Mouse (Mus musculus): ENCODE results near the gene Dok7. TPM values are rescaled to one million over a fixed set of nuclear protein-coding genes. Genes with fewer than 3 reads are reported as not detected.
A peak's percentile ranks its signal among the peaks of the same experiment; 100 is the strongest.

Gene Dok7
- polyA plus RNA-seq, 1 experiment from 2014 or later: 0.35 TPM

DNA sequence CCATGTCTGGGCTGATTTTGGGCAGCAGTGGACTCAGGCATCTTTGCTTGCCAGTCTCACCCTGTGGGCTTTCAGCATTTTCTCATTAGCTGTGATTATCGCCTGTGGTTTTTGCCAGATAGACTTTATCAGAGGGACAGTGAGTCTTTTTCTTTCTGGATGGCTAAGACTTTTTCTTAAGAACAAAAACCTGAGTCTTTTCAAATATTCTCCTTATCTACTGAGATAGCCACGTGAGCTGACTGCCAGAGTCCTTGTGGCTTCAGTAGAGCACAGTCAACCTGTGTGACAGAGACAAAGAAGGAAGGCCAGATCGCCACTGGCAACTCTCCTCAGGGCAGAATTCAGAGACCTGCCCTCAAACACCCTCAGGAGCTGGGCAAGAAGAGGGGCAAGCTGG is 61.1 kb downstream of the Dok7 start:
- H3K9ac ChIP-seq (ENCODE audit: low read depth, low read length): no peak overlapping the region
- WGBS: 78% methylated on average over 3 of the region's 3 CpGs
- H3K27me3 ChIP-seq (ENCODE audit: control insufficient read depth, insufficient read depth, low read length): no peaks in the 10 kb centered on the region
- no peaks in the 10 kb centered on the region for H3K4me1 ChIP-seq (ENCODE audit: control insufficient read depth, insufficient read depth, low read length)
- no peak overlapping the region for H3K4me2 ChIP-seq (replicated peaks; ENCODE audit: low read depth, low read length)
- H3K9me3 ChIP-seq (ENCODE audit: control insufficient read depth, low read length): no peaks in the 10 kb centered on the region
- H3K4me3 ChIP-seq (ENCODE audit: low read length): no peak overlapping the region
- no peaks in the 10 kb centered on the region for H3K36me3 ChIP-seq (ENCODE audit: control insufficient read depth, insufficient read depth, low read length)
- no peak overlapping the region for H3K27ac ChIP-seq (ENCODE audit: low read depth, low read length)
- no peak for ATAC-seq (ENCODE audit: low FRiP score, low TSS enrichment)

DNA sequence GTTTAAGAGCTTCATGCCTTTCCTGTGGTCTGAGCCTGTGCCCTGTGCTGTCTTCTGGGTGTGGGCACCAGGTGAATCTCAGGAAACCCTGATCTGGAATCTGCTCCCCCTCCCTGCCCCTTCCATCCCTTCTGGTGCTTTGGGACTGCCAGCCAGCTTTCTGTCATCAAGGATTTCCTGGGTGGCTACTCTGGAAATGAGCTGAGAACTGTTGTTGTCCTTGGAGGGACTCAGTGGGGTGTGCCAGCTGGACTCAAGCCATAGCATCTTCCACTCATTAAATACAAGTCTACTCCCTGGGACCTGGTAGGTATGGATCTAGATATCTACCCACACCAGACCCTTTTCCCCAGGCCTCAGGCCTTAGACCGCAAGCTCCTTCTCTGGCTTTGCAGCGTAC is 61.9 kb downstream of the Dok7 start:
- no peaks in the 10 kb centered on the region for H3K36me3 ChIP-seq (ENCODE audit: control insufficient read depth, insufficient read depth, low read length)
- no peak overlapping the region for H3K4me3 ChIP-seq (ENCODE audit: low read length)
- H3K4me1 ChIP-seq (ENCODE audit: control insufficient read depth, insufficient read depth, low read length): no peaks in the 10 kb centered on the region
- 92% methylated on average over 2 of the region's 2 CpGs for WGBS
- H3K27me3 ChIP-seq (ENCODE audit: control insufficient read depth, insufficient read depth, low read length): no peaks in the 10 kb centered on the region
- H3K9me3 ChIP-seq (ENCODE audit: control insufficient read depth, low read length): no peaks in the 10 kb centered on the region
- no peak for ATAC-seq (ENCODE audit: low FRiP score, low TSS enrichment)
- no peak overlapping the region for H3K9ac ChIP-seq (ENCODE audit: low read depth, low read length)
- no peak overlapping the region for H3K27ac ChIP-seq (ENCODE audit: low read depth, low read length)
- H3K4me2 ChIP-seq (replicated peaks; ENCODE audit: low read depth, low read length): no peak overlapping the region

- H3K9me3 ChIP-seq (ENCODE audit: control insufficient read depth, low read length): no peaks in the 10 kb centered on the region
- no peak for ATAC-seq (ENCODE audit: low FRiP score, low TSS enrichment)
- WGBS: 30% methylated on average over 8 of the region's 8 CpGs
- no peak overlapping the region for H3K4me2 ChIP-seq (replicated peaks; ENCODE audit: low read depth, low read length)
- no peak overlapping the region for H3K27ac ChIP-seq (ENCODE audit: low read depth, low read length)
- H3K4me1 ChIP-seq (ENCODE audit: control insufficient read depth, insufficient read depth, low read length): no peaks in the 10 kb centered on the region
- H3K27me3 ChIP-seq (ENCODE audit: control insufficient read depth, insufficient read depth, low read length): no peaks in the 10 kb centered on the region
- no peak overlapping the region for H3K4me3 ChIP-seq (ENCODE audit: low read length)
- no peak overlapping the region for H3K9ac ChIP-seq (ENCODE audit: low read depth, low read length)
- no peaks in the 10 kb centered on the region for H3K36me3 ChIP-seq (ENCODE audit: control insufficient read depth, insufficient read depth, low read length)
Observed at GRCm38 (mm10) chr5:35120024-35120423, 63.5 kb downstream of the Dok7 start.

DNA sequence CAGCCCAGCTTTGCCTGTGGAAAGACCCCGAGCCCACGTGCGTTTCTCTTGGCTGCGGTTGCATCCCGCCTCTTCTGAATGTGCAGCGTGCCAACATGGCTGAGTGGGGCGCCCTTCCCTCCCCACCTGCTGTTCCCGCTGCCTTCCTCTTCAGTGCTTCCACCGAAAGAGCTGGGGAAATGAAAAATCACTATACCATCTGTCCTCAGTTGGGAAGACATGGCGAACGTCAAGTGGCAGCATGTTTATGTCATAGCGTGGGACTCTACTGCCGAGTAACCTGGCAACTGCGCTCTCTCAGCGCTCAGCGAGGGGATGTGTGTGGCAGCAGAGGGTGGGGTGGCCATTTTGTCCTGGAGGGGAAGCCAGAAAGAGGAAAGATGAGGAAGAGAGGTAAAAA is 72.6 kb downstream of the Dok7 start:
- Histone ChIP-seq H3K36me3 (ENCODE audit: control insufficient read depth, insufficient read depth, low read length) (no peaks in the 10 kb centered on the region), H3K27ac (ENCODE audit: low read depth, low read length) (no peak overlapping the region), H3K4me2 (replicated peaks; ENCODE audit: low read depth, low read length) (no peak overlapping the region), H3K4me3 (ENCODE audit: low read length) (no peak overlapping the region), H3K4me1 (ENCODE audit: control insufficient read depth, insufficient read depth, low read length) (no peaks in the 10 kb centered on the region), H3K9me3 (ENCODE audit: control insufficient read depth, low read length) (peaks cover 4% of the 10 kb centered on the region; the same call in 1 of the 2 replicates), H3K9ac (ENCODE audit: low read depth, low read length) (no peak overlapping the region), H3K27me3 (ENCODE audit: control insufficient read depth, insufficient read depth, low read length) (no peaks in the 10 kb centered on the region)
- ATAC-seq (ENCODE audit: low FRiP score, low TSS enrichment): no peak
- WGBS: 89% methylated on average over 16 of the region's 16 CpGs

- no peak overlapping the region for H3K27ac ChIP-seq (ENCODE audit: low read depth, low read length)
- 90% methylated on average over 7 of the region's 7 CpGs for WGBS
- H3K36me3 ChIP-seq (ENCODE audit: control insufficient read depth, insufficient read depth, low read length): no peaks in the 10 kb centered on the region
- H3K27me3 ChIP-seq (ENCODE audit: control insufficient read depth, insufficient read depth, low read length): no peaks in the 10 kb centered on the region
- peaks cover 4% of the 10 kb centered on the region; the same call in 1 of the 2 replicates for H3K9me3 ChIP-seq (ENCODE audit: control insufficient read depth, low read length)
- no peaks in the 10 kb centered on the region for H3K4me1 ChIP-seq (ENCODE audit: control insufficient read depth, insufficient read depth, low read length)
- no peak overlapping the region for H3K4me2 ChIP-seq (replicated peaks; ENCODE audit: low read depth, low read length)
- no peak for ATAC-seq (ENCODE audit: low FRiP score, low TSS enrichment)
- no peak overlapping the region for H3K9ac ChIP-seq (ENCODE audit: low read depth, low read length)
- no peak overlapping the region for H3K4me3 ChIP-seq (ENCODE audit: low read length)
Observed at GRCm38 (mm10) chr5:35129767-35130191, 73.2 kb downstream of the Dok7 start.

GRCm38 (mm10) chr5:35131237-35131636 is 74.7 kb downstream of the Dok7 start:
- Histone ChIP-seq H3K9ac (ENCODE audit: low read depth, low read length) (no peak overlapping the region), H3K9me3 (ENCODE audit: control insufficient read depth, low read length) (peaks cover 4% of the 10 kb centered on the region; the same call in 1 of the 2 replicates), H3K36me3 (ENCODE audit: control insufficient read depth, insufficient read depth, low read length) (no peaks in the 10 kb centered on the region), H3K4me3 (ENCODE audit: low read length) (no peak overlapping the region), H3K4me2 (replicated peaks; ENCODE audit: low read depth, low read length) (no peak overlapping the region), H3K27ac (ENCODE audit: low read depth, low read length) (no peak overlapping the region), H3K27me3 (ENCODE audit: control insufficient read depth, insufficient read depth, low read length) (no peaks in the 10 kb centered on the region), H3K4me1 (ENCODE audit: control insufficient read depth, insufficient read depth, low read length) (no peaks in the 10 kb centered on the region)
- ATAC-seq (ENCODE audit: low FRiP score, low TSS enrichment): 0 out of 2 replicates have a peak, but pooled peaks have one; percentile 24
- WGBS: 19% methylated on average over 1 of the region's 1 CpGs

- H3K4me3 ChIP-seq (ENCODE audit: low read length): no peak overlapping the region
- H3K9ac ChIP-seq (ENCODE audit: low read depth, low read length): no peak overlapping the region
- no peaks in the 10 kb centered on the region for H3K27me3 ChIP-seq (ENCODE audit: control insufficient read depth, insufficient read depth, low read length)
- WGBS: 5% methylated on average over 7 of the region's 7 CpGs
- H3K4me1 ChIP-seq (ENCODE audit: control insufficient read depth, insufficient read depth, low read length): no peaks in the 10 kb centered on the region
- H3K9me3 ChIP-seq (ENCODE audit: control insufficient read depth, low read length): peaks cover 4% of the 10 kb centered on the region; the same call in 1 of the 2 replicates
- no peak overlapping the region for H3K4me2 ChIP-seq (replicated peaks; ENCODE audit: low read depth, low read length)
- H3K36me3 ChIP-seq (ENCODE audit: control insufficient read depth, insufficient read depth, low read length): no peaks in the 10 kb centered on the region
- ATAC-seq (ENCODE audit: low FRiP score, low TSS enrichment): peak; percentile 55
- H3K27ac ChIP-seq (ENCODE audit: low read depth, low read length): no peak overlapping the region
Observed at GRCm38 (mm10) chr5:35131773-35132172, 75.2 kb downstream of the Dok7 start.

DNA sequence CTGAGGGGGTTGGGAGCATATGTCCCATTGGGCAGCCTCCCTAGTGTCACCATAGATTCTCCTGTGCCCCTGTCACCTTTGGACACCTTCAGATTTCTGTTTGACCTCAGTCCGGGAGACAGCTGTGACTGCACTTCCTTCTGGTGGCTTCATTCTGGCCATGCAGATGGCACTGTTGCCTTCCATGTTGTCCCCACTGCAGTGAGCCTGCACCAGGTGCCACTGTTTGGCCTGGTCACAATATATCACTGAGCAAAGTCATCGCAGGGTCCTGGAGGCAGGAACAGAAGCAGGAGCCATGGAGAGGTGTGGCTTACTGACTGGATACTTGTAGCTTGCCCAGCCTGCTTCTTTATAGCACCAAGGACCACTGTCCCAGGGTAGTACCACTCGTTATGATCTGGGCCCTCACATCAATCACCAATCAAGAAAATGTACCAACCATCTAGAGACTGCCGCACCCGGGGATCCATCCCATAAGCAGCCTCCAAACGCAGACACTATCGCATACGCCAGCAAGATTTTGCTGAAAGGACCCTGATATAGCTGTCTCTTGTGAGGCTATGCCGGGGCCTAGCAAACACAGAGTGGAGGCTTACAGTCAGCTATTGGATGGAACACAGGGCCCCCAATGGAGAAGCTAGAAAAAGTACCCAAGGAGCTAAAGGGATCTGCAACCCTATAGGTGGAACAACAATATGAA is 75.9 kb downstream of the Dok7 start:
- no peaks in the 10 kb centered on the region for H3K36me3 ChIP-seq (ENCODE audit: control insufficient read depth, insufficient read depth, low read length)
- no peak overlapping the region for H3K4me3 ChIP-seq (ENCODE audit: low read length)
- H3K27me3 ChIP-seq (ENCODE audit: control insufficient read depth, insufficient read depth, low read length): no peaks in the 10 kb centered on the region
- no peak overlapping the region for H3K27ac ChIP-seq (ENCODE audit: low read depth, low read length)
- H3K9me3 ChIP-seq (ENCODE audit: control insufficient read depth, low read length): peaks cover 4% of the 10 kb centered on the region; the same call in 1 of the 2 replicates
- no peaks in the 10 kb centered on the region for H3K4me1 ChIP-seq (ENCODE audit: control insufficient read depth, insufficient read depth, low read length)
- 92% methylated on average over 9 of the region's 9 CpGs for WGBS
- no peak for ATAC-seq (ENCODE audit: low FRiP score, low TSS enrichment)
- H3K9ac ChIP-seq (ENCODE audit: low read depth, low read length): no peak overlapping the region
- no peak overlapping the region for H3K4me2 ChIP-seq (replicated peaks; ENCODE audit: low read depth, low read length)

DNA sequence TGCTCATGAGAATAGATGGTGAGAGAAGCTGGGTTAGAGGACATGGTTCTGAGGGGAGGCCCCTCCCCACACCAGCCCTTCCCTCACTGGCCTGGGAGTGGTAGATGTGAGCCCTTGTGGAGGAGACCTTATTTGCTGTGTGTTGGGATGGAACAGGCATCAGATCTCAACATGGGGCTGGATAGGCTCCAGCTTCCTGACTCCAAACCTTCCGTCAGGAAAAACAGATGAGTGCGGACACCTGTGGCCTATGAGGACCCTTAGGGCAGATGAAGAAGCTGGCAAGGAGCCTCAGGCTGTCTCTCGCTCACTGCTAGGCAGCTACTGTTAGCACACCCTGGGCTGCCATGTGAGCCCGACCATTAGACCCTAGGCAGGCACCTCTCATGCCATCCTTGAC is 76.9 kb downstream of the Dok7 start:
- no peak for ATAC-seq (ENCODE audit: low FRiP score, low TSS enrichment)
- peaks cover 4% of the 10 kb centered on the region; the same call in 1 of the 2 replicates for H3K9me3 ChIP-seq (ENCODE audit: control insufficient read depth, low read length)
- no peaks in the 10 kb centered on the region for H3K36me3 ChIP-seq (ENCODE audit: control insufficient read depth, insufficient read depth, low read length)
- WGBS: 93% methylated on average over 4 of the region's 4 CpGs
- H3K4me1 ChIP-seq (ENCODE audit: control insufficient read depth, insufficient read depth, low read length): no peaks in the 10 kb centered on the region
- H3K4me2 ChIP-seq (replicated peaks; ENCODE audit: low read depth, low read length): no peak overlapping the region
- no peak overlapping the region for H3K9ac ChIP-seq (ENCODE audit: low read depth, low read length)
- H3K4me3 ChIP-seq (ENCODE audit: low read length): no peak overlapping the region
- no peak overlapping the region for H3K27ac ChIP-seq (ENCODE audit: low read depth, low read length)
- no peaks in the 10 kb centered on the region for H3K27me3 ChIP-seq (ENCODE audit: control insufficient read depth, insufficient read depth, low read length)
